Mouse (Mus musculus): Measurements from ENCODE around the gene Prss57. TPM values are rescaled to one million over a fixed set of nuclear protein-coding genes. Genes with fewer than 3 reads are reported as not detected.

Prss57 gene
- polyA plus RNA-seq, 2 experiments: 1.6 to 4.9 TPM

GRCm38 (mm10) chr10:79767372-79768244 is 23.2 kb downstream of the Prss57 start:
- Histone ChIP-seq H3K9ac (replicated peaks) (peak overlapping the region; percentile 31), H3K4me3 (ENCODE audit: insufficient read depth in 1 of 2, low read depth in 2 of 2, low read length in 2 of 2) (peak overlapping the region; percentile 72 to 89), H3K27me3 (ENCODE audit: control insufficient read depth, insufficient read depth, low read length) (no peaks in the 10 kb centered on the region), H3K4me1 (replicated peaks; ENCODE audit: control insufficient read depth in 2 of 2, insufficient read depth in 2 of 2, low read length in 1 of 2) (peaks cover 14 to 16% of the 10 kb centered on the region in 2 experiments), H3K9me3 (ENCODE audit: control insufficient read depth, low read length) (no peaks in the 10 kb centered on the region), H3K27ac (peak overlapping the region; percentile 3), H3K36me3 (replicated peaks; ENCODE audit: control insufficient read depth, insufficient read depth, low read depth) (no peaks in the 10 kb centered on the region), H3K4me2 (ENCODE audit: low read depth) (peak overlapping the region; percentile 89)
- peak; percentile 64 to 76 (median 70) for DNase-seq (ENCODE audit: low read depth in 3 of 3, low spot score in 3 of 3)
- 0 out of 2 replicates have a peak, but pooled peaks have one; percentile 1 for TF ChIP-seq CTCF (IDR thresholded peaks at IDR 0.05; ENCODE audit: low read depth)
- TF ChIP-seq EP300 (IDR thresholded peaks at IDR 0.05; ENCODE audit: low read depth): no peak
- 10% methylated on average over 40 of the region's 40 CpGs for WGBS (ENCODE audit: insufficient replicate concordance)
- ATAC-seq (ENCODE audit: insufficient read depth): peak; percentile 46

DNA sequence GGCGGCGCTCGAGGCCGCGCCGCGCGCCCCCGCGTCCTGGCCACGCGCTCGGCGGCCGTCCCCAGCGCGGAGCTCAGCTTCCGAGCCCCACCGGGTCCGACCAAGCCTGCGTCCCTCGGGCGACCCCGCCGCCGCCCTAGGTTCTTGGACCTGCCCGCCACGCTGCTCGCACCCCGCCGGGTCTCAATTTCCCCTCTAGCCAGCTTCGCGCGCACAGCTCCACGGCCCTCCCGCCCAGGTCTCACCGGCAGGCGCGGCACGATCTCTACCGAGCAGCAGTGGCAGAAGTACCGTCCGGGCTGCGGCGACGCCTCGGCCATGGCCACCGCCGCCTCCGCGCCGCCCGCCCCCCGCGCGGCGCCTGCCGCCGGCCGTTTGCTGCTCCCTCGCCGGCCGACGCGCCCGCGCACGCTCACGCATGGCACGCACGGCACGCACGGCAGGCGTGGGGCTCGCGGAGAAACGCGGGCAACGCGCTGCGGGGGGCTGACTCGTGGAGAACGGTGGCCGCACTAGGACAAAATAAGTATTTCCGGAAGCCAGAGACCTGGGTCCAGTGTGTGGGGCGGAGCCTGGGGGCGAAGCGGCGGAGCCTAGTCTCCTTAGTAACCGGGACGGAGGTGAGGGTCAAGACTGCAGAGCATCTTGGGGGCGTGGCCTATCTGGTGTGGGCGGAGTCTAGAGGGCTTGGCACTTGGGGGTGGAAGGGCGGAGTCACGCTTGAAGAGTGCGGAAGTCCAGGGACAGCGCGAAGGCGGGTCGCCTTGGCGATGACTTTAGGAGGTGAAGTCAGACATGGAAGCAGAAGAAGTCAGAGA is 24.0 kb downstream of the Prss57 start, which contains the start of gene Rnf126:
Gene Rnf126, minus strand, starts transcription at position 445 of the 818 bp plus-strand sequence.
- TF ChIP-seq CTCF (IDR thresholded peaks at IDR 0.05; ENCODE audit: low read depth) (no peak), EP300 (IDR thresholded peaks at IDR 0.05; ENCODE audit: low read depth) (no peak)
- Histone ChIP-seq H3K4me1 (replicated peaks; ENCODE audit: control insufficient read depth in 2 of 2, insufficient read depth in 2 of 2, low read length in 1 of 2) (peaks cover 14 to 16% of the 10 kb centered on the region in 2 experiments), H3K36me3 (replicated peaks; ENCODE audit: control insufficient read depth, insufficient read depth, low read depth) (peaks cover 5% of the 10 kb centered on the region), H3K4me2 (ENCODE audit: low read depth) (peak within 1 kb of the TSS; percentile 89), H3K9me3 (ENCODE audit: control insufficient read depth, low read length) (no peaks in the 10 kb centered on the region), H3K4me3 (ENCODE audit: insufficient read depth in 1 of 2, low read depth in 2 of 2, low read length in 2 of 2) (peak within 1 kb of the TSS; percentile 72 to 89), H3K9ac (replicated peaks) (peak within 1 kb of the TSS; percentile 76), H3K27me3 (ENCODE audit: control insufficient read depth, insufficient read depth, low read length) (no peaks in the 10 kb centered on the region), H3K27ac (peak within 1 kb of the TSS; percentile 63)
- ATAC-seq (ENCODE audit: insufficient read depth) (peak; percentile 91), DNase-seq (ENCODE audit: low read depth in 3 of 3, low spot score in 3 of 3) (peak; percentile 98 to 99 (median 98))
- under 1% methylated on average over 101 of the region's 101 CpGs for WGBS (ENCODE audit: insufficient replicate concordance)

GRCm38 (mm10) chr10:79766001-79766507 is 24.7 kb downstream of the Prss57 start:
- DNase-seq (ENCODE audit: low read depth in 3 of 3, low spot score in 3 of 3) (no peak), ATAC-seq (ENCODE audit: insufficient read depth) (no peak)
- Histone ChIP-seq H3K4me3 (ENCODE audit: insufficient read depth in 1 of 2, low read depth in 2 of 2, low read length in 2 of 2) (peak overlapping the region; percentile 72 to 89), H3K27ac (peak overlapping the region; percentile 3), H3K9ac (replicated peaks) (peak overlapping the region; percentile 76), H3K27me3 (ENCODE audit: control insufficient read depth, insufficient read depth, low read length) (no peaks in the 10 kb centered on the region), H3K9me3 (ENCODE audit: control insufficient read depth, low read length) (no peaks in the 10 kb centered on the region), H3K4me2 (ENCODE audit: low read depth) (peak overlapping the region; percentile 89), H3K4me1 (replicated peaks; ENCODE audit: control insufficient read depth in 2 of 2, insufficient read depth in 2 of 2, low read length in 1 of 2) (peaks cover 14 to 16% of the 10 kb centered on the region in 2 experiments), H3K36me3 (replicated peaks; ENCODE audit: control insufficient read depth, insufficient read depth, low read depth) (peaks cover 12% of the 10 kb centered on the region)
- TF ChIP-seq EP300 (IDR thresholded peaks at IDR 0.05; ENCODE audit: low read depth) (no peak), CTCF (IDR thresholded peaks at IDR 0.05; ENCODE audit: low read depth) (no peak)
- 5% methylated on average over 16 of the region's 16 CpGs for WGBS (ENCODE audit: insufficient replicate concordance)

DNA sequence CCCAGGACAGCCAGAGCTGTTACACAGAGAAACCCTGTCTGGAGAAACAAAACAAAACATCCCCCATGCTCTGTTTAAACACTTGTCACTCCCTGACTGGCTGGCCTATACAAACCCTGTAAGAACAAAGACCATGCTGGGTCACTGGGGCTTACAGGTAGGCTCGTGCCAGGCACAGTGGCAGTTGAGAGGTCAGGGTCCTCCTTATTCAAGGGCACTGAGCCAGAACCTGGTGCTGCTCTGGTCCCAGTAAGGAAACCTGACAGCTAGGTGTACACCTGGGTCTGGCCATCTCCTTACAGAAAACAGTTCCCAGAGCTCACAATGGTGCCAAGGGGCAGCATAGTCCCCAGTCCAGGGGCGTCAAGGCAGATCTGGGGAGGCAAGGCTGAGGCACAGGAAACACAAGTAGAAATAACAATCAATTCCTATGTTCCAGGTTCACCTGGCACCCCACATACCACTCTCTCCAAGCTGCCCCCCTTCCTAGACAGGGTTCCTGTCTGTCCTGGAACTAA is 25.5 kb downstream of the Prss57 start:
- no peak for DNase-seq (ENCODE audit: low read depth in 3 of 3, low spot score in 3 of 3)
- Histone ChIP-seq H3K9me3 (ENCODE audit: control insufficient read depth, low read length) (no peaks in the 10 kb centered on the region), H3K36me3 (replicated peaks; ENCODE audit: control insufficient read depth, insufficient read depth, low read depth) (peaks cover 19% of the 10 kb centered on the region), H3K27me3 (ENCODE audit: control insufficient read depth, insufficient read depth, low read length) (no peaks in the 10 kb centered on the region), H3K4me2 (ENCODE audit: low read depth) (peak overlapping the region; percentile 89), H3K27ac (no peak overlapping the region), H3K9ac (replicated peaks) (peak overlapping the region; percentile 9; the same call in 1 of the 2 replicates), H3K4me3 (ENCODE audit: insufficient read depth in 1 of 2, low read depth in 2 of 2, low read length in 2 of 2) (peak overlapping the region; percentile 72 to 89), H3K4me1 (replicated peaks; ENCODE audit: control insufficient read depth in 2 of 2, insufficient read depth in 2 of 2, low read length in 1 of 2) (peaks cover 14 to 16% of the 10 kb centered on the region in 2 experiments)
- ATAC-seq (ENCODE audit: insufficient read depth): no peak
- no peak for TF ChIP-seq EP300 (IDR thresholded peaks at IDR 0.05; ENCODE audit: low read depth)
- no peak for TF ChIP-seq CTCF (IDR thresholded peaks at IDR 0.05; ENCODE audit: low read depth)
- WGBS (ENCODE audit: insufficient replicate concordance): 64% methylated on average over 2 of the region's 2 CpGs
